Mouse (Mus musculus) spleen, adult 2 months (tissue): ENCODE results near the gene Pard3. TPM values are rescaled to one million over a fixed set of nuclear protein-coding genes. Genes with fewer than 3 reads are reported as not detected.

Experiments used
- DNase-seq, 2 experiments: peaks; one replicate each; pipeline versions ENCODE4 v3.0.0 to v3.0.0-alpha.2; 2012 to 2021; ENCODE audit warnings: low spot score in 2 of 2, low read depth in 1 of 2
- H3K27ac ChIP-seq: fragments of 200-500 bp; 2 replicates; pipeline ENCODE4 v1.5.1; 2012; ENCODE audit warnings: low read length, inconsistent platforms; ENCODE audit not compliant: insufficient read depth
- H3K27me3 ChIP-seq: fragments of 200-500 bp; 2 replicates; pipeline ENCODE4 v1.6.1; 2012; ENCODE audit warnings: mild to moderate bottlenecking, moderate library complexity, low read length, inconsistent platforms; ENCODE audit not compliant: control insufficient read depth, insufficient read depth
- H3K36me3 ChIP-seq: fragments of 200-500 bp; 2 replicates; pipeline ENCODE4 v1.6.1; 2012; ENCODE audit warnings: mild to moderate bottlenecking, low read length, inconsistent platforms; ENCODE audit not compliant: control insufficient read depth, insufficient read depth
- H3K4me1 ChIP-seq: fragments of 200-500 bp; 2 replicates; pipeline ENCODE4 v1.6.1; 2011; ENCODE audit warnings: inconsistent platforms; ENCODE audit not compliant: control insufficient read depth, insufficient read depth, insufficient read length
- H3K4me3 ChIP-seq: fragments of 200-500 bp; 2 replicates; pipeline ENCODE4 v1.5.1; 2011; ENCODE audit warnings: mild to moderate bottlenecking, inconsistent platforms; ENCODE audit not compliant: insufficient read depth, insufficient read length; ENCODE audit errors: extremely low read depth
- CTCF ChIP-seq: fragments of 200-500 bp; IDR thresholded peaks from 2 replicates; pipeline ENCODE4 v1.5.1; 2011; ENCODE audit warnings: mild to moderate bottlenecking, inconsistent platforms; ENCODE audit not compliant: insufficient read depth, insufficient read length, insufficient replicate concordance; ENCODE audit errors: extremely low read depth
- POLR2A ChIP-seq: fragments of 200-500 bp; IDR thresholded peaks from 2 replicates; pipeline ENCODE4 v1.6.1; 2011; ENCODE audit warnings: low read depth, low read length, inconsistent platforms
- WGBS: fragments of 180-500 bp; shearing (Covaris S2); methylation state at CpG from one replicate; pipeline ENCODE4 v1.1.7; 2018; 5-methylcytosine and 5-hydroxymethylcytosine counted together
- polyA plus RNA-seq: library from polyadenylated mRNA; depleted of rRNA; stranded (reverse); fragments of >200 nt; gene quantifications from 2 replicates; pipeline ENCODE4 v1.2.3, GENCODE M21; 2012

Gene Pard3
- polyA plus RNA-seq, 1 experiment = 3.8 TPM

DNA sequence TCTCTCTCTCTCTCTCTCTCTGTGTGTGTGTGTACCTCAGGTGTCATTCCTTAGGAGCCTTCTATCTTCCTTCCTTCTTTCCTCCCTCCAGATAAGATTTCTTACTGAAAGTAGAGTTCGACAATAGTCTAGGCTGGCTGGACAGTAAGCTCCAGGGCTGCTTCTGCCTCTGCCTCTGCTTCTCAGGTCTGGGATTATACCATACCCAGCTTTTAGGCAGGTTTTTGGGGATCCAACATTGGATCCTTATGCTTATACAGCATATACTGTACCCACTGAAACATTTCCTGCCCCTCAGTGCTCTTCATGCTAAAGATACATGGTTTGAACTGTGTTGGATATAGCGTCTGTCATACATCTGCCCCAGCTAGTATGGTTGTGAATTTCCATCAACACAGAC is 536.9 kb downstream of the Pard3 start:
- no peaks in the 10 kb centered on the region for H3K36me3 ChIP-seq
- no peak for TF ChIP-seq CTCF
- TF ChIP-seq POLR2A = no peak
- no peak overlapping the region for H3K27ac ChIP-seq
- no peak for DNase-seq
- H3K27me3 ChIP-seq = no peaks in the 10 kb centered on the region
- H3K4me1 ChIP-seq = no peaks in the 10 kb centered on the region
- 97% methylated on average over 2 of the region's 2 CpGs for WGBS
- no peak overlapping the region for H3K4me3 ChIP-seq

DNA sequence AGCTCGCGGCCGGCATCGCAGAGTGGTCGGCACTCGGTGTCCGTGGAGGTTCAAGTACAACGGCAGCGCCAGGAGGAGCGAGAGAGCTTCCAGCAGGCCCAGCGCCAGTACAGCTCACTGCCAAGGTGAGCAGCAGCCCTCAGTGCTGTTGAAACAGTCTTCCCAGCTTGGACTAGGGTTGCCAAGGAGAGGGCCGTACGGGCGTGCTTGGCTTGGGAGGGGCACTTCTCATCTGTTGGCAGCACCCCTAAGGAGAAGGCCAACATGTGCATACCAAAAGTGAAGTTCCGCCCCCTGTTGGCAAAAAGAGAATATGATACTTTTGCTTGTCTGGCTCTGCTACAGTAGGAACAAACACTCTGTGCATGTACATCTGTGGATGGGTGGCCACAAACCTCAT is 539.4 kb downstream of the Pard3 start:
- Histone ChIP-seq H3K27me3 (no peaks in the 10 kb centered on the region), H3K4me3 (no peak overlapping the region), H3K4me1 (no peaks in the 10 kb centered on the region), H3K36me3 (no peaks in the 10 kb centered on the region), H3K27ac (no peak overlapping the region)
- TF ChIP-seq POLR2A (no peak), CTCF (no peak)
- 94% methylated on average over 15 of the region's 15 CpGs for WGBS
- no peak for DNase-seq

DNA sequence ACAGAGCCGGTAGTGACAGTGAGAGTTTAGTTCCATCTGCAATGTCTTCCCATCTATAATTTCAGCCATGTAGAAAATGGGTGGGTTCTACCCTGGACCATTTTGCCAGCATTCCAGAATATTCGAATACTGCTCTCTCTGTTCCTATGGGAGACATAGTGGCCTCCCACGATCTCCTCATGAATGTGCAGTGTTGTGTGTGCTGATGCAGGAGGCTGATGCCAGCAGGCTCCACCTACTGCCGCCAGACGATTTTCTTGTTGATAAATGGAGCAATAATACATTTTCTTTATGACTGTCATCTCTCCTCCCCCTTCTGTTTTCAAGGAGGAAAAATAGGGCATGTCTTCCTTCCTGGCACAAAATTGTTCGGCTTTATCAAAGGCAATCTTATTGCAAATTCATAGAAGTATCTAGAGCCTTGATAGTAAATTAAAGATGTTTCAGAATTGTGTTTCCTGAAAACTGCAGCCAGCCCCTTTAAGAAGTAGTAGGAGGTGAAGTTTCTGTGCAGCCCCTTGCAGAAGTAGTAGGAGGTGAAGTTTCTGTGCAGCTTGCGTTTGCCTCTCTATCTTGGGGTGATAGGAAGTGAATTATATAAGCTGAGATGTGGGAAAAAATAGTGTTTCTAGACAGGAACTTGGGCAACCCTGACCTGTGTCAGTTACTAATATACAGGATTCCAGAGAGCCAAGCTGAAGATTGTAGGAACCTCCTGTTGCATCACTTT is 545.0 kb downstream of the Pard3 start:
- H3K4me3 ChIP-seq = no peak overlapping the region
- no peaks in the 10 kb centered on the region for H3K4me1 ChIP-seq
- no peak overlapping the region for H3K27ac ChIP-seq
- H3K36me3 ChIP-seq = no peaks in the 10 kb centered on the region
- no peaks in the 10 kb centered on the region for H3K27me3 ChIP-seq
- TF ChIP-seq CTCF = no peak
- TF ChIP-seq POLR2A = no peak
- WGBS = 58% methylated on average over 7 of the region's 7 CpGs
- DNase-seq = no peak

DNA sequence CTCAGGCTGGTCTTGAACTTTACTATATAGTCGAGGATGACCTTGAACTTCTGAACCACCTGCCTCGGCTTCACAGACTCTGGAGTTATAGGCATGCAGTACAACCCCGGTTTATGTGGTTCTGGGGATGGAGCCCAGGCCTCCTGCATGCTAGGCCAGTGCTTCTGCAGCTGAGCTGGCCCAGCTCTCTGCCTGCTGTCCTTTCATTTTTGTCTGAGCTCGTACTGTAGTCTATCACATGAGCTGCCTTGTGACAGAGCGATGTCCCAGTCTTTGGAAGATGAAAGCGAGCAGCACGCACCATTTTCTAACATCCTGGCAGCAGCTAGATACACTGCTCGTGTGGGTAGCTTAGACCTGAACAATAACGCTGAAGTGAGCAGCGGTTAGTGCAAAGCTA is 545.6 kb downstream of the Pard3 start:
- no peak for DNase-seq
- Histone ChIP-seq H3K4me3 (no peak overlapping the region), H3K4me1 (no peaks in the 10 kb centered on the region), H3K27me3 (no peaks in the 10 kb centered on the region), H3K36me3 (no peaks in the 10 kb centered on the region), H3K27ac (no peak overlapping the region)
- 79% methylated on average over 10 of the region's 10 CpGs for WGBS
- TF ChIP-seq POLR2A = no peak
- no peak for TF ChIP-seq CTCF

DNA sequence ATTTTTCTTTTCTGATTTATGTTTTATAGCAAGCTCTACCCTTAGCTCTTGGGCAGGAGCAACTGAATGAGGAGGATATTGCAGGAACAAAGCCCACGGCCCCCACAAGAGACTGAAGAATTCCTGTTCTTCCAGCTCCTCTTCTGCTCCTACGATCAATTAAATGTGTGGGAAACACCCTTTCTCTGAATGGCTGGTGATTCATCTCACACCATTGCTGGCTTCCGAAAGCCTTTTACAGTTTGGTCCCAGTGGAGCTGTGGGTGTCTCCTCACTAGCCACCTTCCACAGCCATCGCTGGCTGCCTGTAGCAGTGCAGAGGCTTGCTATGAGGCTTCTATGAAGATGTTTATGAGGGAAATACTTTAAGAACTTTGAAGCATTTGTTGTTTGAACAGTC is 550.5 kb downstream of the Pard3 start:
- no peak for DNase-seq

DNA sequence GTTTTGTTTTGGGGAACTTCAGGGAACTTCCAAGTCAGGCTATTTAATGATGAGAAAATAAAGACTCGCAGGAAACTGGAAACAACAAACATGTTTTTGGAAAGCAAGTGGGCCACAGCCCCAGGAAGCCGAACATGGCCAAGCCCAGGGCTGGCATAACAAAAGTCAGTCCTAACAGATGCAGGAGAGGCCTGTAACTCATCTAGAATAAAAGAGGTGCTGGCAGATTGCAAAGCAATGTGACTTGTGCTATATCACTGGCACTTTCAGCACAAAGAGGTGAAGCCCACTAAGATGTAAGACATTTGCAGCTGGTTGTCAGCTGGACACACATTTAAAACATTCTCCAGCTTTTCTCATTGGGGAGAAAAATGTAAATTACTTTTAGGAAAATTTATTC is 553.0 kb downstream of the Pard3 start:
- Histone ChIP-seq H3K27ac (no peak overlapping the region), H3K27me3 (no peaks in the 10 kb centered on the region), H3K4me3 (no peak overlapping the region), H3K4me1 (no peaks in the 10 kb centered on the region), H3K36me3 (no peaks in the 10 kb centered on the region)
- no peak for DNase-seq
- TF ChIP-seq POLR2A = no peak
- no peak for TF ChIP-seq CTCF
- WGBS = 91% methylated on average over 2 of the region's 2 CpGs

More for the DNA sequence above, 550.5 kb downstream of the Pard3 start:
- no peak overlapping the region for H3K27ac ChIP-seq
- H3K27me3 ChIP-seq = no peaks in the 10 kb centered on the region
- H3K4me3 ChIP-seq = no peak overlapping the region
- no peaks in the 10 kb centered on the region for H3K36me3 ChIP-seq
- H3K4me1 ChIP-seq = no peaks in the 10 kb centered on the region
- whole genome bisulfite sequencing = 89% methylated on average over 4 of the region's 4 CpGs
- TF ChIP-seq POLR2A (no peak), CTCF (no peak)

DNA sequence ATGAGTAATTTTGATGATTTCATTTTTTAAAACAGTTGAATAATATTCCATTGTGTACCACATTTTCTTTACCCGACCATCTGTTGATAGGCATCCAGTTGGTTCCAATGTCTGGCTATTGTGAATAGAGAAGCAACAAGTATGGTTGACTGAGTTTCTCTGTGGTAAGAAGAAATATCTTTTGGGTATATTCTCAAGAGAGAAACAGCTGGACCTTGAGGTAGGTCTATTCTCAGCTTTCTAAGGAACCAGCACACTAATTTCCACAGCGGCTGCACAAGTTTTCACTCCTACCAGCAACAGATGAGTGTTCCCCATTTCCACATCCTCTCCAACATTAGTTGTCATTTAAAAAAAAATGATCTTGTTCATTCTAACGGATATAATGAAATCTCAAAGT is 558.4 kb downstream of the Pard3 start:
- H3K36me3 ChIP-seq = no peaks in the 10 kb centered on the region
- 88% methylated on average over 3 of the region's 3 CpGs for WGBS
- no peak for DNase-seq
- no peaks in the 10 kb centered on the region for H3K4me1 ChIP-seq
- H3K4me3 ChIP-seq = no peak overlapping the region
- H3K27ac ChIP-seq = no peak overlapping the region
- no peak for TF ChIP-seq CTCF
- TF ChIP-seq POLR2A = no peak
- H3K27me3 ChIP-seq = no peaks in the 10 kb centered on the region
